Mouse (Mus musculus): ENCODE data around the gene Nrp1. TPM values are rescaled to one million over a fixed set of nuclear protein-coding genes. Genes with fewer than 3 reads are reported as not detected.

Nrp1 gene
- polyA plus RNA-seq, 1 experiment from 2014 or later, result 8.7 TPM

- no peaks in the 10 kb centered on the region for H3K9me3 ChIP-seq (ENCODE audit: low read length)
- no peaks in the 10 kb centered on the region; the same call in 1 of the 2 replicates for H3K36me3 ChIP-seq (replicated peaks; ENCODE audit: insufficient read depth, low read length)
- DNase-seq (no peak), ATAC-seq (no peak)
- WGBS (ENCODE audit: insufficient replicate concordance), result 71% methylated on average over 12 of the region's 12 CpGs
- peaks cover 3% of the 10 kb centered on the region; the same call in 1 of the 2 replicates for H3K4me1 ChIP-seq (ENCODE audit: insufficient read depth)
- no peak overlapping the region for H3K4me2 ChIP-seq (ENCODE audit: low read depth, low read length)
- no peaks in the 10 kb centered on the region for H3K27me3 ChIP-seq (ENCODE audit: insufficient read depth, low read length)
- no peak overlapping the region for H3K27ac ChIP-seq (ENCODE audit: low read depth)
- no peak overlapping the region for H3K4me3 ChIP-seq (ENCODE audit: low read depth, low read length)
- H3K9ac ChIP-seq (replicated peaks), result no peak overlapping the region
- TF ChIP-seq CTCF (IDR thresholded peaks at IDR 0.05; ENCODE audit: low read depth) (no peak), EP300 (IDR thresholded peaks at IDR 0.05; ENCODE audit: low read depth) (0 out of 2 replicates have a peak, but pooled peaks have one; percentile 14)
Observed at GRCm38 (mm10) chr8:128437156-128437825, 78.9 kb downstream of the Nrp1 start.

- no peak overlapping the region for H3K9ac ChIP-seq (replicated peaks)
- no peak overlapping the region for H3K4me2 ChIP-seq (ENCODE audit: low read depth, low read length)
- no peaks in the 10 kb centered on the region for H3K36me3 ChIP-seq (replicated peaks; ENCODE audit: insufficient read depth, low read length)
- ATAC-seq (no peak), DNase-seq (no peak)
- H3K4me3 ChIP-seq (ENCODE audit: low read depth, low read length), result no peak overlapping the region
- WGBS (ENCODE audit: insufficient replicate concordance), result 75% methylated on average over 1 of the region's 1 CpGs
- no peaks in the 10 kb centered on the region for H3K9me3 ChIP-seq (ENCODE audit: low read length)
- H3K27ac ChIP-seq (ENCODE audit: low read depth), result no peak overlapping the region
- no peaks in the 10 kb centered on the region for H3K27me3 ChIP-seq (ENCODE audit: insufficient read depth, low read length)
- TF ChIP-seq EP300 (IDR thresholded peaks at IDR 0.05; ENCODE audit: low read depth) (no peak), CTCF (IDR thresholded peaks at IDR 0.05; ENCODE audit: low read depth) (no peak)
- H3K4me1 ChIP-seq (ENCODE audit: insufficient read depth), result no peaks in the 10 kb centered on the region; the same call in 1 of the 2 replicates
Observed at GRCm38 (mm10) chr8:128441407-128441806, 83.0 kb downstream of the Nrp1 start.

DNA sequence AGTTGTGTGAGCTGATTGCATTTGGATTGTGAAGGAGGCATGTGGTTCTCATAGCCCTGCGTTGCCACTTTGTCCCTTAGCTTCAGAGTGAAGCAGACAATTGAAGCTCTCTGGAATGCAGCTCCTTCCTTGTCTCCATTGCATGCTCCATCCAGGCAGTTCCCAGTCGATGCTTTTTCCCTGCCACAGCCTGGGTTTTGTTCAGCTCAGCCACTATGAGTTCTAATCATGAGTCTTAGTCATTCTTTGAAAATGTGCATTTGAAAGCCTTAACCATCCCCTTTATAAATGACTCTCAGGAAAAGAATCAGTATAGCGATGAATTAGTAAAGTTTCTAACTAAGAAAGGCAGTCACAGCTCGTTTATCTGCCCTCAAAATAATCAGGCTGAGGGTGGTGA lies 87.2 kb downstream of the Nrp1 start:
- Histone ChIP-seq H3K4me1 (ENCODE audit: insufficient read depth) (no peaks in the 10 kb centered on the region; the same call in 1 of the 2 replicates), H3K27ac (ENCODE audit: low read depth) (no peak overlapping the region), H3K36me3 (replicated peaks; ENCODE audit: insufficient read depth, low read length) (no peaks in the 10 kb centered on the region), H3K4me3 (ENCODE audit: low read depth, low read length) (no peak overlapping the region), H3K4me2 (ENCODE audit: low read depth, low read length) (no peak overlapping the region), H3K27me3 (ENCODE audit: insufficient read depth, low read length) (no peaks in the 10 kb centered on the region), H3K9me3 (ENCODE audit: low read length) (no peaks in the 10 kb centered on the region), H3K9ac (replicated peaks) (no peak overlapping the region)
- WGBS (ENCODE audit: insufficient replicate concordance), result 65% methylated on average over 4 of the region's 4 CpGs
- no peak for DNase-seq
- no peak for ATAC-seq
- TF ChIP-seq CTCF (IDR thresholded peaks at IDR 0.05; ENCODE audit: low read depth) (no peak), EP300 (IDR thresholded peaks at IDR 0.05; ENCODE audit: low read depth) (no peak)

DNA sequence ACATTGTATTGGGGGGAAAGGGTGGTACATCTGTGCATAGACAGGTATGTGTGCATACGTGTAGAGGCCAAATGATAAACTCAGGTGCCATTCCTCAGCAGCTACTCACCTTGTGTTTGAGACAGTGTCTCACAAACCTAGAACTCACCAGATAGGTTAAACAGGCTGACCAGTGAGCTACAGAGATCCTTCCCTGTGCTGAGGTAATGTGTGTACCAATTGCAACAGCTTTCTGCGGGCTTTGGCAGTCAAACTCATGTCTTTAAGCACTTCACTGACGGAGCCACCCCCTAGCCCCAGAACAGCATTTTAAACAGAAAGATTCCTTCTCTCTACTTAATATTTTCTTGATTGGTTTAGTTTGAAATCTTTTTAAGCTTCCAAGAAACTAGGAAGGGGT lies 88.2 kb downstream of the Nrp1 start:
- no peaks in the 10 kb centered on the region for H3K27me3 ChIP-seq (ENCODE audit: insufficient read depth, low read length)
- H3K36me3 ChIP-seq (replicated peaks; ENCODE audit: insufficient read depth, low read length), result no peaks in the 10 kb centered on the region
- peaks cover 4% of the 10 kb centered on the region for H3K4me1 ChIP-seq (ENCODE audit: insufficient read depth)
- H3K27ac ChIP-seq (ENCODE audit: low read depth), result no peak overlapping the region
- ATAC-seq, result peak; percentile 76
- H3K4me3 ChIP-seq (ENCODE audit: low read depth, low read length), result no peak overlapping the region
- no peak for TF ChIP-seq EP300 (IDR thresholded peaks at IDR 0.05; ENCODE audit: low read depth)
- no peak for TF ChIP-seq CTCF (IDR thresholded peaks at IDR 0.05; ENCODE audit: low read depth)
- 55% methylated on average over 3 of the region's 3 CpGs for WGBS (ENCODE audit: insufficient replicate concordance)
- H3K9me3 ChIP-seq (ENCODE audit: low read length), result no peaks in the 10 kb centered on the region
- H3K9ac ChIP-seq (replicated peaks), result no peak overlapping the region
- DNase-seq, result peak; percentile 19
- H3K4me2 ChIP-seq (ENCODE audit: low read depth, low read length), result no peak overlapping the region

DNA sequence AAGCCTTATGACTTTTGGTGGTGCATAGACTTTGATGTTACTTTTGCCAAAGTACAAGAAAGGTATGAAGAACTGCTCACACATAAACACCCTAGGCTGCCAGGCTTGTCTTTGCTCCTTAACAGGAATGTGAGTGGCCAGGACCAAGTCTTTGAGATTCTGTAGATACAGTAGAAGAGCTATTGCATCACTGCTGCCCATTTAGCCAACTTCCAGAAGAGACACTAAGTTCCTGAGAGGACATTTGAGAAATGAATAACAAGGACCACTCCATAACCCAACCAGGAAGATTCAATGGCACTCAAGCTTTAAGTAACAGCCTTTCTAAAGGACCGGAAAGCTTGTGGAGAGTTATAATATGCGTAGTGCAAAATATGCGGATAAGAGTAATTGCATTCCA lies 88.9 kb downstream of the Nrp1 start:
- no peaks in the 10 kb centered on the region for H3K36me3 ChIP-seq (replicated peaks; ENCODE audit: insufficient read depth, low read length)
- H3K9me3 ChIP-seq (ENCODE audit: low read length), result no peaks in the 10 kb centered on the region
- TF ChIP-seq EP300 (IDR thresholded peaks at IDR 0.05; ENCODE audit: low read depth) (no peak), CTCF (IDR thresholded peaks at IDR 0.05; ENCODE audit: low read depth) (no peak)
- H3K4me2 ChIP-seq (ENCODE audit: low read depth, low read length), result no peak overlapping the region
- WGBS (ENCODE audit: insufficient replicate concordance), result 91% methylated on average over 3 of the region's 3 CpGs
- H3K27me3 ChIP-seq (ENCODE audit: insufficient read depth, low read length), result no peaks in the 10 kb centered on the region
- ATAC-seq (no peak), DNase-seq (no peak)
- H3K9ac ChIP-seq (replicated peaks), result no peak overlapping the region
- H3K27ac ChIP-seq (ENCODE audit: low read depth), result no peak overlapping the region
- peaks cover 5% of the 10 kb centered on the region for H3K4me1 ChIP-seq (ENCODE audit: insufficient read depth)
- no peak overlapping the region for H3K4me3 ChIP-seq (ENCODE audit: low read depth, low read length)

- H3K4me2 ChIP-seq (ENCODE audit: low read depth, low read length), result no peak overlapping the region
- H3K36me3 ChIP-seq (replicated peaks; ENCODE audit: insufficient read depth, low read length), result no peaks in the 10 kb centered on the region
- DNase-seq (no peak), ATAC-seq (peak; percentile 22; the same call in 1 of the 2 replicates)
- no peaks in the 10 kb centered on the region for H3K27me3 ChIP-seq (ENCODE audit: insufficient read depth, low read length)
- H3K9me3 ChIP-seq (ENCODE audit: low read length), result no peaks in the 10 kb centered on the region
- no peak for TF ChIP-seq EP300 (IDR thresholded peaks at IDR 0.05; ENCODE audit: low read depth)
- TF ChIP-seq CTCF (IDR thresholded peaks at IDR 0.05; ENCODE audit: low read depth), result no peak
- no peak overlapping the region for H3K9ac ChIP-seq (replicated peaks)
- 74% methylated on average over 9 of the region's 9 CpGs for WGBS (ENCODE audit: insufficient replicate concordance)
- H3K27ac ChIP-seq (ENCODE audit: low read depth), result peak overlapping the region; percentile 55; the same call in 1 of the 2 replicates
- peaks cover 5% of the 10 kb centered on the region for H3K4me1 ChIP-seq (ENCODE audit: insufficient read depth)
- no peak overlapping the region for H3K4me3 ChIP-seq (ENCODE audit: low read depth, low read length)
Observed at GRCm38 (mm10) chr8:128450390-128451032, 92.1 kb downstream of the Nrp1 start.

Measured in liver, postnatal 0 days (tissue).